Mouse (Mus musculus): ENCODE data around the gene S1pr2. TPM values are rescaled to one million over a fixed set of nuclear protein-coding genes. Genes with fewer than 3 reads are reported as not detected.

S1pr2 gene
- 1.8 TPM for polyA plus RNA-seq (2015; fragmentation: Illumina TruSeq; extraction: RNeasy Lipid Tissue Mini Kit (QIAGEN cat#74804); ENCODE audit: low read depth, low replicate concordance)

GRCm38 (mm10) chr9:20976216-20976960 is at the start of gene S1pr2:
S1pr2 (minus strand) TSS chr9:20976781.

GRCm38 (mm10) chr9:21015571-21016130 is 39.1 kb upstream of the S1pr2 start, which contains the start of gene Icam1:
Icam1 (plus strand) TSS chr9:21015985.

GRCm38 (mm10) chr9:21002627-21003551 is 26.3 kb upstream of the S1pr2 start, which contains the start of gene Mrpl4:
Mrpl4 (plus strand) TSS chr9:21002738.

GRCm38 (mm10) chr9:20959430-20959938 is 17.1 kb downstream of the S1pr2 start, which contains the start of gene Dnmt1:
Dnmt1 (minus strand) TSS chr9:20959888.

Other genes starting within 250 kb of the S1pr2 start
- gene Olfm2, start 230.4 kb downstream of the S1pr2 start, polyA plus RNA-seq (2015; fragmentation: Illumina TruSeq; extraction: RNeasy Lipid Tissue Mini Kit (QIAGEN cat#74804); ENCODE audit: low read depth, low replicate concordance) = 130 TPM
- 1.4 TPM for gene Col5a3, start 161.7 kb downstream of the S1pr2 start, polyA plus RNA-seq (2015; fragmentation: Illumina TruSeq; extraction: RNeasy Lipid Tissue Mini Kit (QIAGEN cat#74804); ENCODE audit: low read depth, low replicate concordance)
- not detected for gene Rdh8, start 158.3 kb downstream of the S1pr2 start, polyA plus RNA-seq (2015; fragmentation: Illumina TruSeq; extraction: RNeasy Lipid Tissue Mini Kit (QIAGEN cat#74804); ENCODE audit: low read depth, low replicate concordance)
- 87.5 TPM for gene A230050P20Rik, start 108.1 kb downstream of the S1pr2 start, polyA plus RNA-seq (2015; fragmentation: Illumina TruSeq; extraction: RNeasy Lipid Tissue Mini Kit (QIAGEN cat#74804); ENCODE audit: low read depth, low replicate concordance)
- 11.2 TPM for gene Angptl6, start 97.1 kb downstream of the S1pr2 start, polyA plus RNA-seq (2015; fragmentation: Illumina TruSeq; extraction: RNeasy Lipid Tissue Mini Kit (QIAGEN cat#74804); ENCODE audit: low read depth, low replicate concordance)
- gene Ppan, start 88.6 kb downstream of the S1pr2 start, polyA plus RNA-seq (2015; fragmentation: Illumina TruSeq; extraction: RNeasy Lipid Tissue Mini Kit (QIAGEN cat#74804); ENCODE audit: low read depth, low replicate concordance) = 20.5 TPM
- 131 TPM for gene Eif3g, start 78.2 kb downstream of the S1pr2 start, polyA plus RNA-seq (2015; fragmentation: Illumina TruSeq; extraction: RNeasy Lipid Tissue Mini Kit (QIAGEN cat#74804); ENCODE audit: low read depth, low replicate concordance)
- 23.5 TPM for gene Dnmt1, start 16.9 kb downstream of the S1pr2 start, polyA plus RNA-seq (2015; fragmentation: Illumina TruSeq; extraction: RNeasy Lipid Tissue Mini Kit (QIAGEN cat#74804); ENCODE audit: low read depth, low replicate concordance)
- 70.1 TPM for gene Mrpl4, start 26.0 kb upstream of the S1pr2 start, polyA plus RNA-seq (2015; fragmentation: Illumina TruSeq; extraction: RNeasy Lipid Tissue Mini Kit (QIAGEN cat#74804); ENCODE audit: low read depth, low replicate concordance)
- 1.8 TPM for gene Icam1, start 39.2 kb upstream of the S1pr2 start, polyA plus RNA-seq (2015; fragmentation: Illumina TruSeq; extraction: RNeasy Lipid Tissue Mini Kit (QIAGEN cat#74804); ENCODE audit: low read depth, low replicate concordance)
- 1.9 TPM for gene Icam4, start 52.6 kb upstream of the S1pr2 start, polyA plus RNA-seq (2015; fragmentation: Illumina TruSeq; extraction: RNeasy Lipid Tissue Mini Kit (QIAGEN cat#74804); ENCODE audit: low read depth, low replicate concordance)
- gene Icam5, start 55.3 kb upstream of the S1pr2 start, polyA plus RNA-seq (2015; fragmentation: Illumina TruSeq; extraction: RNeasy Lipid Tissue Mini Kit (QIAGEN cat#74804); ENCODE audit: low read depth, low replicate concordance) = 111 TPM
- gene Zglp1, start 90.3 kb upstream of the S1pr2 start, polyA plus RNA-seq (2015; fragmentation: Illumina TruSeq; extraction: RNeasy Lipid Tissue Mini Kit (QIAGEN cat#74804); ENCODE audit: low read depth, low replicate concordance) = not detected
- 1.4 TPM for gene Gm49373, start 96.3 kb upstream of the S1pr2 start, polyA plus RNA-seq (2015; fragmentation: Illumina TruSeq; extraction: RNeasy Lipid Tissue Mini Kit (QIAGEN cat#74804); ENCODE audit: low read depth, low replicate concordance)
- 105 TPM for gene Fdx1l, start 96.8 kb upstream of the S1pr2 start, polyA plus RNA-seq (2015; fragmentation: Illumina TruSeq; extraction: RNeasy Lipid Tissue Mini Kit (QIAGEN cat#74804); ENCODE audit: low read depth, low replicate concordance)
- gene Gm38431, start 115.2 kb upstream of the S1pr2 start, polyA plus RNA-seq (2015; fragmentation: Illumina TruSeq; extraction: RNeasy Lipid Tissue Mini Kit (QIAGEN cat#74804); ENCODE audit: low read depth, low replicate concordance) = 0.58 TPM
- gene Raver1, start 115.2 kb upstream of the S1pr2 start, polyA plus RNA-seq (2015; fragmentation: Illumina TruSeq; extraction: RNeasy Lipid Tissue Mini Kit (QIAGEN cat#74804); ENCODE audit: low read depth, low replicate concordance) = 20.6 TPM
- gene Tyk2, start 154.5 kb upstream of the S1pr2 start, polyA plus RNA-seq (2015; fragmentation: Illumina TruSeq; extraction: RNeasy Lipid Tissue Mini Kit (QIAGEN cat#74804); ENCODE audit: low read depth, low replicate concordance) = 8.4 TPM
- gene Cdc37, start 173.2 kb upstream of the S1pr2 start, polyA plus RNA-seq (2015; fragmentation: Illumina TruSeq; extraction: RNeasy Lipid Tissue Mini Kit (QIAGEN cat#74804); ENCODE audit: low read depth, low replicate concordance) = 183 TPM
- gene Pde4a, start 188.9 kb upstream of the S1pr2 start, polyA plus RNA-seq (2015; fragmentation: Illumina TruSeq; extraction: RNeasy Lipid Tissue Mini Kit (QIAGEN cat#74804); ENCODE audit: low read depth, low replicate concordance) = 61.8 TPM